Mouse (Mus musculus) mature B cell (primary cell): ENCODE data around the gene Retreg1.

Experiments used
- in situ Hi-C: fragments of 300-500 bp; cut with MboI; formaldehyde crosslinking; loops from 2 replicates; pipeline ENCODE4 v1.14.3; 2019

Retreg1 gene

GRCm38 (mm10) chr15:25828464-25828863 is 14.5 kb upstream of the Retreg1 start:
- in situ Hi-C loops, result no loop called here

- in situ Hi-C loops, result no loop called here
Measured at GRCm38 (mm10) chr15:25830426-25830825, 12.6 kb upstream of the Retreg1 start.

- in situ Hi-C loops, result no loop called here
Measured at GRCm38 (mm10) chr15:25834282-25834681, 8.7 kb upstream of the Retreg1 start.

- in situ Hi-C loops, result no loop called here
Measured at GRCm38 (mm10) chr15:25834920-25835674, 7.9 kb upstream of the Retreg1 start.

GRCm38 (mm10) chr15:25842462-25843085 is 406 bp upstream of the Retreg1 start:
- in situ Hi-C loops, result no loop called here

- in situ Hi-C loops, result no loop called here
Measured at GRCm38 (mm10) chr15:25844013-25844570, 1.1 kb downstream of the Retreg1 start.

- in situ Hi-C loops, result no loop called here
Measured at GRCm38 (mm10) chr15:25844771-25845170, 1.8 kb downstream of the Retreg1 start.

GRCm38 (mm10) chr15:25847576-25848168 is 4.7 kb downstream of the Retreg1 start:
- in situ Hi-C loops, result no loop called here

- in situ Hi-C loops, result no loop called here
Measured at GRCm38 (mm10) chr15:25850552-25850951, 7.6 kb downstream of the Retreg1 start.

GRCm38 (mm10) chr15:25854270-25854904 is 11.4 kb downstream of the Retreg1 start:
- in situ Hi-C loops, result no loop called here

- in situ Hi-C loops, result no loop called here
Measured at GRCm38 (mm10) chr15:25858611-25859058, 15.7 kb downstream of the Retreg1 start.

- in situ Hi-C loops, result no loop called here
Measured at GRCm38 (mm10) chr15:25859469-25859868, 16.5 kb downstream of the Retreg1 start.

- in situ Hi-C loops, result no loop called here
Measured at GRCm38 (mm10) chr15:25861900-25862299, 18.9 kb downstream of the Retreg1 start.

- in situ Hi-C loops, result no loop called here
Measured at GRCm38 (mm10) chr15:25865605-25866004, 22.6 kb downstream of the Retreg1 start.

- in situ Hi-C loops, result no loop called here
Measured at GRCm38 (mm10) chr15:25866106-25866505, 23.1 kb downstream of the Retreg1 start.

- in situ Hi-C loops, result no loop called here
Measured at GRCm38 (mm10) chr15:25869129-25869528, 26.1 kb downstream of the Retreg1 start.

- in situ Hi-C loops, result no loop called here
Measured at GRCm38 (mm10) chr15:25871470-25871869, 28.5 kb downstream of the Retreg1 start.

GRCm38 (mm10) chr15:25872118-25872517 is 29.1 kb downstream of the Retreg1 start:
- in situ Hi-C loops, result no loop called here

- in situ Hi-C loops, result no loop called here
Measured at GRCm38 (mm10) chr15:25872657-25873056, 29.7 kb downstream of the Retreg1 start.

GRCm38 (mm10) chr15:25873536-25873935 is 30.6 kb downstream of the Retreg1 start:
- in situ Hi-C loops, result no loop called here

GRCm38 (mm10) chr15:25876601-25877161 is 33.7 kb downstream of the Retreg1 start:
- in situ Hi-C loops, result no loop called here

GRCm38 (mm10) chr15:25877798-25878197 is 34.8 kb downstream of the Retreg1 start:
- in situ Hi-C loops, result no loop called here
